Mouse (Mus musculus) kidney, adult 2 months (tissue): ENCODE data around the gene Uba6.

Experiments
- CTCF ChIP-seq: fragments of 200-500 bp; conservative IDR thresholded peaks from 2 replicates; pipeline ENCODE4 v1.5.1; 2011; ENCODE audit warnings: low read depth, mild to moderate bottlenecking, control low read depth, low read length, moderate library complexity, mixed read lengths; ENCODE audit not compliant: insufficient read depth, insufficient read length
- POLR2A ChIP-seq: fragments of 200-500 bp; IDR thresholded peaks from one replicate; pipeline ENCODE4 v1.6.1; 2011; ENCODE audit warnings: low read depth, low read length, control low read depth

DNA sequence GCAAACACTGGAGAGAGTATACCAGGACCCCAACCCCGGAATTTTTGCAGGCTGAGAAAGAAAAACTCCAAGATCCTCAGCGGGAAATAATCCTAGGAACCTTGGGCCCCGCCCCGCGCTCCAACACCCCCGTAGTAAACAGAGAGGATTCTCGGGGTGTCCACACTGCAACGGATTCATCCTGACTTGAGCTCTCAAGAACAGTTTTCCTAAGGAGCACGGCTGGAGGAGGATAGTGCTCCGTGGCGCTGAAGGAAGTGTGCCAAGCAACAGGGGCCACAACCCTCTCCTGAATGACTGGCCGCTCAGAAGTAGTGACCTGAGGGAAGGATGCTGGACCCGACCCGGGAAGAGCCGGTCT lies 535 bp downstream of the Uba6 start:
- TF ChIP-seq CTCF (no peak), POLR2A (no peak)
